Mouse (Mus musculus) spleen, embryonic (tissue): ENCODE data around the gene Usp21.
"Not testable (repeated sequence)": the region's sequence is repeated elsewhere in the genome, so short reads cannot be mapped to it uniquely, and the experiment has no call there.

Experiments
- CTCF ChIA-PET: fragments of 350-600 bp; sonication (Branson Sonifier 250); formaldehyde crosslinking; loops from one replicate; lab custom pipeline; 2022; lab: Charles Lee

Usp21 gene

DNA sequence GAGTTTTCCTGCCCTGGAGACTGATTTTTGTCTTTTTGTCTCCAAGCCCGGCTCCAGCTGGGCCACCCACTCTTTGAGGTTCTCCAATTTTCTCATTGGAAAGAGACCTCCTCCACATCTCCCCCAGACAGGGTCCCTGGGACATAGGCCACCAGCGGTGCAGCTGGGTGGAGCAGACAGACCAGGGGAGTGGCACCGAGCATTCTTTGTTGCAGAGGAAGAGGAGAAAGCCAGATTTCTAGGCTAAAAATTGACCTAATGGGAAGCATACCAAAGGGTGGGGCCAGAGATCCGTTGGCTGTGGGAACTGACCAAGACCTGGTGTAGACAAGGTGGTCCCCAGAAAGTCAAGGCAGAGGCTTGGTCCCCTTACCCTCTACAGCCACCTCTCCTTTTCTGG, 39.9 kb downstream of the Usp21 start:
- CTCF ChIA-PET: interaction anchor here (1.0 kb wide), 1 partner anchor 27 kb away, joined by 3 read pairs; no protein-coding TSS in a partner anchor

DNA sequence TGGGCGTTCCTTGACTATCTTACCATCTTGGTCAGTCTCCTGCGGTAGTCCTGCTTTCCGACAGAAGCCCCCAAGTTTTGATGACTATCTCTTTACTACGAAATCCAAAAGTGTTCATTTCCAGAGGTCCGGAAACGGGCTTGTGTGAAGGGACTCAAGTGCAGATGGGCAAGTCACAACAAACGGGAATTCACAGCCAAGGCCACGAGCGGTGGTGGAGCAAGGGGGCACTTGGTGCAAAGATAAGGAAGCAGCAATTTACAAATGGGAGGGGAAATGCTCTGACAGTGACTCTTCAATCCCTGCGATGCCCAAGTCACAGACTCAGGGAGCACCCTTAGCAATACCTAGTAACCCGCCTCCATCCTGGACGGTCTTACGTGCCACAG, 40.3 kb downstream of the Usp21 start:
- CTCF ChIA-PET: interaction anchor here (1.0 kb wide), 1 partner anchor 26 kb away, joined by 3 read pairs; no protein-coding TSS in a partner anchor

DNA sequence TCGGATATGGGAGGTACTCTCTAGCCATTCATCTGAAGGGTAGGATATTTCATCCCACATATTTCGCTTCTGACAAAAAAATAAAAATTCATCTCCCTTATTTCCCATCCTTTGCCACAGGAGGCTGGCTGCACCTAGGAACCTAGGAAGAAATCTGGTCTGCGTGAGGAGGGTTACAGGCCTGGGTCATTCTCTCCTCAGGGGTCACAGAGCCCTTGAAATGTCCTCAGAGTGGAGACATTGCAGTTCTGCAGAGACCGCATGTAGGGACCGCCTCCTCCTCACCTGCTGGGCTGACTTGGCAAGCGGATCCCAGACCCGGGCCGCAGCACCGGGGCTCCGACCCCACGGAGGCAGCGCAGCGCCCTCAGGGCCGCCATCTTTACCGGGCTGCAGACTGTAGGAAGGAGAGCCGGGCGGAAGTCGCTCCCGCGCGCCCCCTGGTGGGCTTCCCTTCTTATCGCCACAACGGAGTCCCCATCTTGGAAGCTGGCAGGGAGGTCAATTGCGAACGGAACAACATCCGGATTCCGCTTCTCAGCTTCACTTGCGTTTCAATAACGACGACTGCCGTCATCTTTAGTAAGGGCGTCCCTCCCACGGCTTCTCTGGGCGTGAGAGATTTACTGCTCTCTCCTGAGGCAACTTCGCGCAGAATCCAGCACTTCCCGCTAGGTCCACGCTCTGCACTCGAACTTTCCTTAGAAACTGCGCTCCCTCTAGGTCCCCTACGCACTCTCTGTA, 40.9 kb downstream of the Usp21 start:
- CTCF ChIA-PET: interaction anchor here (1.0 kb wide), 1 partner anchor 26 kb away, joined by 3 read pairs; no protein-coding TSS in a partner anchor

DNA sequence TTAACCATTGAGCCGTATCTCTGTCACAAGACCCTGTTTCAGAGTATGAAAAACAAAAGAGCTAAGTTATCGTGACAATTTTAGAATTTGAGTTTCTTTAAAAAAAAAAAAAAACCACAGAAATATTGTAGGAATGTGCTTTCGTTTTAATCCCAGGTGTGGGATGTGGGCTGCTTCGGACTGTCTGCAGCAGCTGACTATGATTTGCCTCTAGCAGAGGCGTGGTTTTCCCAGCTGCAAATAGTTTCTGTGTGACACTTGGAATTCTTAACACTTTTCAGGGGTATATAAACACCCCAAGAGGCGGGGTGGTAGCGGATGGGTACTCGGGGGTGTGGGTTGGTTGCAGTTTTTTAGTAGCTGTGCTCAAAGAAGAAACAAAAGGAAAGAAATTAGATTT, 42.4 kb downstream of the Usp21 start:
- CTCF ChIA-PET: interaction anchor here (0.6 kb wide), 2 partner anchors 26 to 327 kb away, joined by 6 to 24 read pairs; no protein-coding TSS in a partner anchor

DNA sequence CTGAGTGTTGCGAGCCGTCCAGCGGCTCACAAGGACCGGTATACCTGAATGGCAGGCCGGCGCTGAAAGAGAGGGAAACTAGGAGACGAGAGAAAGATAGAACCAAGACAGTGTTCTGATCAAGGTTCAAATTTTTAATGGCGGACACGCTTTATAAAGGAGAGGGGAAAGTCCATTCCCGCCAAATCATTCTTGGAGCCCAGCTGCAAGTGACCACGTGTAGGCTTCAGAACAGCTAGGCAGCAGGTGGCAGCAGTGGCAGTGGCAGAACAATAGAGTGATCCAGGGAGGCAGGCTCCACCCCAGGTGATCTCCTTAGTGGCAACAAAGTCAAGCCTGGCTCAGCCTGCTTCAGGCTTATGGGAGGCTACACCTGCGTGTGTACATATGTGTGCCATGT, 45.8 kb downstream of the Usp21 start:
- CTCF ChIA-PET: not testable (repeated sequence)

DNA sequence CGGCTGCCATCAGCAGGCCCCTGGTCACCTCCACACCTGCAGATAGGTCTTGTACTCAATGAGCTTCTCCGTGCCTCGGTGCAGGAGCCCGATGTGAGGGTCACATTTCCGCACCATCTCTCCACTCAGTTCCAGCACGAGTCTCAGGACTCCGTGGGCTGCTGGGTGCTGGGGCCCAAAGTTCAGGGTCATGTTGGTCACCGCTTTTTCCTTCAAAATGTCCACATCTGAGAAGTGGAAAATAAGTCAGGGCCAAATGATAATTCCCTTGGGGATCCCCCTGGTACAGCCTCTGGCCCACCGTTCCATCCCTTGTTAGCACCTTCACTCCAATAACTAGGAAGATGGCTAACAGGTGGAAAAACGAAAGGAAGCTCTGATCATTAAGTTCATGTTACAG, 46.9 kb downstream of the Usp21 start:
- CTCF ChIA-PET: no interaction called here

DNA sequence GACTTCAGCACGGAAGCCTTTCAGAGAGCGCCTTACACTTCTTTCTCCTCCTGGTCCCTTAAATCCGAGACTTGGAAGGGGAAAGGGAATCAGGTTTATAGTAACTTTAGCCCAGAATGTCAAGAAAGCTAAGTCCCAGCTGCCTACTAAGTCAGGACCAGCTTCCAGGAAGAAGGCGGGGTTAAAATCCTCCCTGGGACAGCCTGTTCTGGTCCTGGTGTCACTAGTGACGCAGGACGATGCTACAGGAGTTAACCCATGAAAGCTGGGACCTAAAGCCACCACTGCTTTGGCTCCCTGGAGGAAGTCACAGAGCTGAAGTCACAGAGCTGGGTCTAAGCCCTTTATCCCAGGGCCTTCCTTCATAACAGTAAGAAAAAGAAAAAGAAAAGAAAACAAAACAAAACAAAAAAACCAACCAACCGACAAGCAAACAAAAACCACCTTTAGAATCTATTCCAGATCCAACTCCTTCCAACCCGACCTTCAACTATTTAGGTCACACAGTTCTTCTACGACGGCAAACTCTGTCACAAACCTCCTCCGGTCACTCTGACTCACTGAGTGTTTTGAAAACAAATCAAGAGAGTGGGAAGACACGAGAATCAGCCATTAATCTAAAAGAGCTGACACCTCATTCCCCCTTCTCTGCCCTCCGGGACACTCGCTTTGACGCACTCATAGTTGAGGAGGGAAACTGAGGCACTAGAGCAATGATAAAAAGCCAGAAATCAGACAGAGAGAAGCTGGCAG, 47.6 kb downstream of the Usp21 start:
- CTCF ChIA-PET: interaction anchor here (0.6 kb wide), 1 partner anchor 87 kb away, joined by 4 read pairs; no protein-coding TSS in a partner anchor

DNA sequence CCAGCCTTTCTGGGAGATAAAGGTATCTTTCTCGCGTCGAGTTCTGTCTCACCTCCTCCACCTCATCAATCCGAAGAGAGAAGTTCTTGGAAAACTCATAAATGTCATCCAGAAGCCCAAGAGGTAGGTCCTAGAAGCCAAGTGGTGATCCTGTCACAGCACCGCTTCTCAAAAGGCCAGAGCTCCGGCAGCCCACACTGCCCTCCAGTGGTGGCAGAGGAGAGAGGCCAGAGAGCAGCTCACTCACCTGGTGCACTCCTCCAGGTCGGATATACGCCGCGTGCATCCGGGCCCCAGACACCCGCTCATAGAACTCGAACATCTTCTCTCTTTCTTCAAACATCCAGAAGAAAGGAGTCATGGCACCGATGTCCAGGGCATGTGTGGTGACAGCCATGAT, 49.3 kb downstream of the Usp21 start:
- CTCF ChIA-PET: no interaction called here

DNA sequence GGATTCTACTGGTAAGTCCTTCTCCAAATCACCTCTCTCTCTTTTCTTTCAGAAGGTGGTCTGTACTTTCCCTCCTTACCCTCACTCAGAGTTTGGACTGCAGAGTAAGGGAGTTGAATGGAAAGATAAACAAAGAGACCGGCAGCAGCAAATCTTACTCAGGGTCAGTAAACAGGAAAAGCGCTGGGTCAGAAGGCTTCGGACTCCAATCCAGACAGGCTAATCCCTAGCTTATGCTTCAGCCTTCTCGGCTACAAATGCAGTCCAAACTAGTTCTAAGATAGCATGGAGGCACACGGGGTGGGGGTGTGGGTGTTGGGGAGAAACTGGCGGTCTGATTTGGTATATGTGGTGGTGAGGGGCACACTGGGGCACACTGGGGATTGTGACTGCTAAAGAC, 50.4 kb downstream of the Usp21 start:
- CTCF ChIA-PET: interaction anchor here (0.6 kb wide), 1 partner anchor 14 kb away, joined by 3 read pairs; the partner anchor contains the start of gene Ndufs2

DNA sequence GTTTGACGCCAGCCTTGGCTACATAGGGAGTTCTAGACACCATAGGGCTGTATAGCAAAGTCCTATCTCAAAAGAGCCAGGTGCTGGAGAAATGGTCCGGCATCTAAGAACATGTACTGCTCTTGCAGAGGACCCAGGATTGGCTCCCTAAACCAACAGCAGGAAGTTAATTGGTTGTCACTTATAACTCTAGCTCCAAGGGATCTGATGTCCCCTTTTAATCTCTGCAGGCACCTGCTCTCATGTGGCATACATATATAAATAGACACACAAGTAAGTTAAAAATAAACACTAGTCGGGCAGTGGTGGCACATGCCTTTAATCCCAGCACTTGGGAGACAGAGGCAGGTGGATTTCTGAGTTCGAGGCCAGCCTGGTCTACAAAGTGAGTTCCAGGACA, 52.0 kb downstream of the Usp21 start:
- CTCF ChIA-PET: no interaction called here

DNA sequence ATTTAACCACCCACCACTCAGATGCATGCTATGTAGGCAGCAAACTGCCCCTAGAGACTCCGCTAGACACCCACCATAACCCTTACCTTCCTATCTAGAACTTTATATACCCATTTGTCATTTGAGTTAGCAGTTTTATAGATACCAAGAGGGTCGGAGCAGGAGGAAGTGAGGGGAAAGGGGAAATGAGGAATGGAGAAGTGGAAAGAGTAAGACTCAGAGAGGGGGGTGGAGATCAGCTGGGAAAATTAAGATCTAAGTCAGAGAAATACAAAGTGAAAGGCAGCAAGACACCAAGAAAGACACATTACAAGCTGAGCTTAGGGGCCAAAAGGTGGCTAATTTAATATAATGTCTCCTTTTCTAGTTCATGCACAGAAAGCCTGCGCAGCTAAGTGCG, 53.3 kb downstream of the Usp21 start:
- CTCF ChIA-PET: no interaction called here

DNA sequence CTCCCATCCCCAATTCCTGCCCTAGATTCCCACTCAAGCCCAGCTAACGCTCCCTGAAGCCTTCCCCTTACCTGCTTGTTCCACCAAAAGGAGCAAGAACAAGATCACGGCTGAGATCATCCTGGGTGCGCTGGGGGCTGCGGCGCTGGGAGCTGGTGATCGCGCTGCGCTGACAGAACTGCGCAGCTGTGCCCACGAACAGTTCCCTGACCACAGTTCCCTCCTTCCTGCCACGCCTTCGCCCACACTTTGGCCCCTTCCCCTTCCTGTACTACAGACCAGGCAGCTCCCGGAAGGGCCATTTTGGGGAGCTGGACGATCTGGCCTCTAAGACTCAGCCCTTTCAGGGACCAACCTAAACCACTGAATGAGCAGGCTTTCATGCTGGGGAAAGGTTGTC, 53.7 kb downstream of the Usp21 start, which contains the start of gene Fcer1g:
Gene Fcer1g (minus strand): TSS at position 240 of the 400 bp plus-strand sequence.
- CTCF ChIA-PET: no interaction called here

DNA sequence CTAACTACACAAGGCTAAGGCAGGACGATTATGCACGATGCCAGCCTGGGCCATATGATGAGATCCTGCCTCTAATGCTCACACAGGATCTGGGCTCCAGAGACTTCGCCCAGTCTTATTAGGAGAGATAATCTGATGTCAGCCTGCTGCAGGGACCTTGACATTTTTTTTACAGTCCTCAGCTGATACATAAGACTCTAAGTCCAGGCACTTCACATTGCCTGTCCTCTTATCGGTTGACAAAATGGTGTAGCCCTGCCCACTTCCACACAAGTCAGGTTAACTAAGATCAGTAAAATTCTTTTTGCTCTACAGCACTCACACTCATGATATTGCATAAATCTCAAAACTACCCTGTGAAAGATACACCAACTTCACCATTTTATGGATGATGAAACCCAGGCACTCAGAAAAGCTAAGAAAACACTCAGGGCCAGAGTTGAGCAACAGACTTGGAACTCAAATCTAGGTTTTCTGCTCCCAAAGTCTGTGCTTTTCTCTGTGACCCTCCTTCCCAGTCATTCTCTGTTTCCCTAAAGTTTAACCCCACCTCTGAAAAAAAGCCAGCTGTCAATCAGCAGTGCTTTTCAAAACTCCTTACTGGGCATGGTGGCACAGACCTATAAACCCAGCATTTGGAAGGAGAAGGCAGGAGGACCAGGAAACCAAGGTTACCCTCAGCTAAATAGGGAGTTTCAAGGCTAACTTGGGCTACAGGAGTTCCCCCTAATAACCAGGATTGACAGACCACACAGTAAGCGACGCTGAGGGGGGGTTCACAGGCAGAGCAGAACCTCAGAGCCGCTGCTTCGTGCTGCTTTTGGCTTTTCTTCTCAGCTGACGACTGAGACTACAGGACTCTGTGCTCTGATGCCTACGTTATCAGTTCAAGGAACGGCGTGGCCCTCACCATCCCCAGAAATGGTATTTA, 54.7 kb downstream of the Usp21 start:
- CTCF ChIA-PET: no interaction called here

DNA sequence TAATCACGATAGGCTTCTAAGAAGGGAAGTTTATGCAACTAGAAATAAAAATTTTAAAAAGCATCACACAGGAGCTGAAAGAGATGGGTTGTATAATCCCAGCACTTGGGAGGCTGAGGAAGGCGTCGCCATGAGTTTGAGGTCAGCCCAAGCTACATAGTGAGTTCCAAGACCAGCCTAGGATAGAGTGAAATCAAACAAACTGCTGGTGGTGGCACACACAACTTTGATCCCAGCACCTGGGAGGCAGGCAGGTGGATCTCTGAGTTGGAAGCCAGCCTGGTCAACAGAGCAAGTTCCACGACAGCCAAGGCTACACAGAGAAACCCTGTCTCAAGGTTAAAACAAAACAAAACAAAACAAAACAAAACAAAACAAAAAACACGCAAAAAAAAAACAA, 55.4 kb downstream of the Usp21 start:
- CTCF ChIA-PET: no interaction called here
